Comparison of ENCODE assay signal across 8 mouse cellular contexts in genomic region chr19:4477345-4478189, GRCm38 (mm10). TPM values are rescaled to one million over a fixed set of nuclear protein-coding genes. Genes with fewer than 3 reads are reported as not detected.
A peak's percentile ranks its signal among the peaks of the same experiment; 100 is the strongest.
DNase-seq lines count a peak whose midpoint lies in the region; ATAC-seq lines count a peak whose summit lies in the region.

TSS of gene Syt12 (minus strand) at chr19:4477447.

- no peaks in the 10 kb centered on the region for H3K9me3 ChIP-seq in liver, embryonic 15.5 days (replicated peaks)

- no peak for ATAC-seq in liver, embryonic 15.5 days (ENCODE audit: insufficient read depth)
- ATAC-seq in inflammation-experienced regulatory T-cells, adult 6 months = no peak

- DNase-seq in urinary bladder, postnatal 14 days (ENCODE audit: low spot score) = peak; percentile 77
- DNase-seq in urinary bladder, postnatal 36 days (ENCODE audit: low spot score in 2 of 2) = no peak
- peak; percentile 87 to 90 for DNase-seq in cerebellum, postnatal 14 days
- DNase-seq in heart, adult 8-10 months (ENCODE audit: low spot score) = peak; percentile 20
- DNase-seq in kidney, postnatal 4 days = peak; percentile 55 to 65
- peak; percentile 71 for DNase-seq in right cerebral cortex, postnatal 14 days

- peaks cover 15% of the 10 kb centered on the region for H3K4me1 ChIP-seq in liver, embryonic 15.5 days (replicated peaks)

- peak within 1 kb of the TSS; percentile 12; the same call in 1 of the 2 replicates for H3K9ac ChIP-seq in liver, embryonic 15.5 days

- H3K4me2 ChIP-seq in liver, embryonic 15.5 days = peak within 1 kb of the TSS; percentile 70

- H3K27ac ChIP-seq in liver, embryonic 15.5 days (replicated peaks) = no peak within 1 kb of the TSS

- 20% methylated on average over 21 of the region's 21 CpGs for WGBS in liver, embryonic 15.5 days (ENCODE audit: insufficient replicate concordance)

- no peaks in the 10 kb centered on the region for H3K36me3 ChIP-seq in liver, embryonic 15.5 days (replicated peaks)

- peak within 1 kb of the TSS; percentile 45 for H3K4me3 ChIP-seq in liver, embryonic 15.5 days (replicated peaks)

- peaks cover 74% of the 10 kb centered on the region for H3K27me3 ChIP-seq in liver, embryonic 15.5 days

RNA-seq across cellular contexts. Expression of gene Syt12, which starts in this region (rescaled TPM):
- 10 to 100 TPM in 1 of 4 experiments, 1 to 10 TPM in 3; 4.2 to 13.5 (median 6.1) TPM for total RNA-seq in heart, adult 8-10 months (2022)
- 0.12 and 0.33 TPM in 2 replicates for polyA plus RNA-seq in liver, embryonic 15.5 days (2015; fragmentation: Nextera tagmentation; extraction: Ambion mirVana)
- under 1 TPM in 1 of 3 experiments, not detected in 2; 0.20 TPM for polyA plus RNA-seq in inflammation-experienced regulatory T-cells, adult 6 months (2017; shearing (Covaris generic))

Comparison
In these comparisons a context has a peak if more than half of its experiments do, and no peak if none do; other contexts are left out.
1. DNase-seq: peak in urinary bladder, postnatal 14 days (single experiment), cerebellum, postnatal 14 days (2 of 2), heart, adult 8-10 months (single experiment), kidney, postnatal 4 days (2 of 2) and right cerebral cortex, postnatal 14 days (single experiment); none in urinary bladder, postnatal 36 days (0 of 2).